Mouse (Mus musculus) cerebellum, adult (tissue): ENCODE measurements around the gene Mef2a.

Experiments used
- ATAC-seq: cut with Nextera tagmentation; 2 replicates; pipeline ENCODE4 v1.9.2; 2017; ENCODE audit warnings: mild to moderate bottlenecking, moderate library complexity, mixed read lengths; ENCODE audit not compliant: insufficient number of reproducible peaks, low FRiP score, low TSS enrichment

Mef2a gene

GRCm38 (mm10) chr7:67372729-67373583 is at the start of gene Mef2a:
Mef2a (minus strand) TSS chr7:67372858.
- ATAC-seq: peak; percentile 95

GRCm38 (mm10) chr7:67421476-67422186 is 49.0 kb upstream of the Mef2a start:
- no peak for ATAC-seq

GRCm38 (mm10) chr7:67421088-67421475 is 48.4 kb upstream of the Mef2a start:
- no peak for ATAC-seq

GRCm38 (mm10) chr7:67419591-67420314 is 47.1 kb upstream of the Mef2a start:
- no peak for ATAC-seq

GRCm38 (mm10) chr7:67418122-67418521 is 45.5 kb upstream of the Mef2a start:
- no peak for ATAC-seq

- no peak for ATAC-seq
These were observed 42.1 kb upstream of the Mef2a start for GRCm38 (mm10) chr7:67414766-67415165.

- no peak for ATAC-seq
These were observed 40.0 kb upstream of the Mef2a start for GRCm38 (mm10) chr7:67412686-67413085.

GRCm38 (mm10) chr7:67407019-67407418 is 34.4 kb upstream of the Mef2a start:
- ATAC-seq: no peak

- no peak for ATAC-seq
These were observed 31.5 kb upstream of the Mef2a start for GRCm38 (mm10) chr7:67404176-67404575.

GRCm38 (mm10) chr7:67402353-67402752 is 29.7 kb upstream of the Mef2a start:
- ATAC-seq: no peak

- no peak for ATAC-seq
These were observed 28.7 kb upstream of the Mef2a start for GRCm38 (mm10) chr7:67401379-67401778.

GRCm38 (mm10) chr7:67390760-67391159 is 18.1 kb upstream of the Mef2a start:
- ATAC-seq: no peak

GRCm38 (mm10) chr7:67390095-67390494 is 17.4 kb upstream of the Mef2a start:
- ATAC-seq: no peak

- ATAC-seq: no peak
These were observed 12.5 kb upstream of the Mef2a start for GRCm38 (mm10) chr7:67384942-67385872.

- ATAC-seq: no peak
These were observed 7.8 kb upstream of the Mef2a start for GRCm38 (mm10) chr7:67380174-67381129.

GRCm38 (mm10) chr7:67376796-67377195 is 4.1 kb upstream of the Mef2a start:
- ATAC-seq: no peak

GRCm38 (mm10) chr7:67373975-67374374 is 1.3 kb upstream of the Mef2a start:
- no peak for ATAC-seq

GRCm38 (mm10) chr7:67373584-67373960 is 914 bp upstream of the Mef2a start:
- no peak for ATAC-seq
